Mouse (Mus musculus): ENCODE results near the gene Kif24.

Kif24 gene

GRCm38 (mm10) chr4:41464345-41465286 lies at the start of gene Kif24, which contains the start of gene Nudt2:
TSS of gene Kif24 (minus strand) at chr4:41464887.
TSS of gene Nudt2 (plus strand) at chr4:41465151.
- peak; percentile 99 for DNase-seq (ENCODE audit: low read depth, low spot score)

- DNase-seq (ENCODE audit: low read depth, low spot score): no peak
Observed at GRCm38 (mm10) chr4:41513714-41514113, 49.0 kb upstream of the Kif24 start.

- DNase-seq (ENCODE audit: low read depth, low spot score): no peak
Observed at GRCm38 (mm10) chr4:41513309-41513708, 48.6 kb upstream of the Kif24 start.

DNA sequence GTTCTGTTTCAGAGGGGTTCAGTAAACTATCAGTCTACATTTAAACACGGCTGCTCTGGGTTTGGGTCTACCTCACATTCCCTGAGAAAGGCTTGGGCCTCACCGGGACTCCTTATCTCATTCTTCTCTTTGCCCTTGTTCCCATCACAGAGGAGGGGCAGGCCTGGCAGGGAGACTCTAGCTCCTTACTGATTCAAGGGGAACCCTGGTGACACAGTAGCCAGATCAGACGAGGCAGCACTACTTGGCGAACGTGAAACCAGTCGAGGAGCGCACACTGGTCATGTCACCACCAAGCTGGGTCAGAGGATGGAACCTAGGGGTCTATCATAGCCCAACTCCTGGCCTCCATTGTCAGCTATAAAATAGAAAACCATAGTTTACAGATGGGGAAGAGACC lies 43.3 kb upstream of the Kif24 start:
- DNase-seq (ENCODE audit: low read depth, low spot score): no peak

GRCm38 (mm10) chr4:41507326-41507924 lies 42.7 kb upstream of the Kif24 start:
- DNase-seq (ENCODE audit: low read depth, low spot score): no peak

GRCm38 (mm10) chr4:41506906-41507305 lies 42.2 kb upstream of the Kif24 start:
- DNase-seq (ENCODE audit: low read depth, low spot score): peak; percentile 78

DNA sequence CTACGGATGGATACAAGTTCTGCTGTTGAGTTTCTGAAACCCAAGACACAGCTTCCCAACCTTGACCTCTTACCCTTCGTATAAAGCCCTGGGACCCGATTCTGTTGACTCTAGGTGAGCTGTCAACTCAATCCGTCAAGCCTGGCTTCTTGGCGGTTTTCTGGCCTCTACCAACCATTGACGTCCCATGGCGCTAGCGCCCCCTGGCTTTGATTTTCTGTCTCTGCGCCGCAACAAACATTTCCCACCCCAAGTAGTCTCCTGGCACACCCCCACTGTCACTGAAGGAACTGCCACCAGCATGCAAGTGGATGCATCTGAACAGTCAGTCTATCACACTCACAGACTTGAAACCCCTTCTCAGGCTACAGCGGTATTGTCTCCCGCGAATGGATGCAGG lies 41.5 kb upstream of the Kif24 start:
- DNase-seq (ENCODE audit: low read depth, low spot score): peak; percentile 56

DNA sequence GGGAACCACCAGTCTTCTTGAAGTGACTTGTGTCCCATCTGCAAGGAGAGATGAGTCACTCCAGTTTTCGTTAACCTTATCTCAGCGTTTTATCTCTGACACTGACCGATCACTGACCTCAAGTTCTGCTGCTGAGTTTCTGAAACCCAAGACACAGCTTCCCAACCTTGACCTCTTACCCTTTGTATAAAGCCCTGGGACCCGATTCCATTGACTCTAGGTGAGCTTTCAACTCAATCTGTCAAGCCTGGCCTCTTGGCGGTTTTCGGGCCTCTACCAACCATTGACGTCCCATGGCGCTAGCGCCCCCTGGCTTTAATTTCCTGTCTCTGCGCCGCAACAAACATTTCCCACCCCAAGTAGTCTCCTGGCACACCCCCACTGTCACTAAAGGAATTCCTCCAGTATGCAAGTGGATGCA lies 40.5 kb upstream of the Kif24 start:
- peak; percentile 21 for DNase-seq (ENCODE audit: low read depth, low spot score)

GRCm38 (mm10) chr4:41504325-41504724 lies 39.6 kb upstream of the Kif24 start:
- no peak for DNase-seq (ENCODE audit: low read depth, low spot score)

- DNase-seq (ENCODE audit: low read depth, low spot score): peak; percentile 76
Observed at GRCm38 (mm10) chr4:41502986-41503412, 38.3 kb upstream of the Kif24 start, which contains the start of gene AI464131. TSS of gene AI464131 (minus strand) at chr4:41503076.

- no peak for DNase-seq (ENCODE audit: low read depth, low spot score)
Observed at GRCm38 (mm10) chr4:41502171-41502940, 37.7 kb upstream of the Kif24 start.

DNA sequence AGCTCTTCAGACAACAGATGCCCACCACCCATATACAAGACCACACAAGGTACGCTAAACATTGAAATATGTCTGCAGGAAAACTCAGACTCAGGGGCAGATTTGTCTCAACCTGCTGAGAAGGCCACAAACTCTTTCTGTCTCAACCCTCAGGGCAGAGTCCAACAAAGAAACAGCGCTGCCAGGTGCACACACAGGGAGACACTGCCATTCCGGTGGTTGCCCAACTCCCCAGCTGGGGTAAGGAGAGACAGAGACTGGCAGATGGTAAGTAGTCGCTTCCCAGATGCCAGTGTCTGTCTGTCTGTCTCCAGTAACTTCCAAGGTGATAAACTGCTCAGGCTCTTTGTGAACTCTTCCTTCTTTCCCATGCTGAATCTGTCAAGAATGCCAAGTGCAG lies 36.1 kb upstream of the Kif24 start:
- DNase-seq (ENCODE audit: low read depth, low spot score): no peak

DNA sequence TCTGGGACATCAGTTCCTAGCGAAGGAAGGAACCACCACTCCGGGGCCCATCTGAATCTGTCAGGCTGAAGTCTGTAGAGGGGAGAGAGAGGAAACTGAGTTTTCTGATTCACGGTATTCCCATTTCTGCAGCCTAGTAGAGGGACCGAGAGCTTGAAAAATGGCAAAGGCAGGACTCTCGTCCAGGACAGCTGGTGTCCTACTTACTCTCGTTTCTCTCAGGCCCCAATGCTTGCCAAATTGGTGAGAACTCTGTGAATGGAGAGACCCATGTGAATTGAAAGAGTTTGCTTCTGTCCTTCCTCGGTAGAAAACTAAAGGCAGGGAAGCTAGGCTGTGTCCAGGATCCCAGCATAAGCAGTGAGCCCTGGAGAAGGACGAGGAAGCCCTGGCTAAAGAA lies 34.9 kb upstream of the Kif24 start:
- DNase-seq (ENCODE audit: low read depth, low spot score): no peak

GRCm38 (mm10) chr4:41498921-41499391 lies 34.3 kb upstream of the Kif24 start:
- no peak for DNase-seq (ENCODE audit: low read depth, low spot score)

- DNase-seq (ENCODE audit: low read depth, low spot score): no peak
Observed at GRCm38 (mm10) chr4:41497995-41498845, 33.5 kb upstream of the Kif24 start.

GRCm38 (mm10) chr4:41497579-41497978 lies 32.9 kb upstream of the Kif24 start:
- peak; percentile 12 for DNase-seq (ENCODE audit: low read depth, low spot score)

GRCm38 (mm10) chr4:41497046-41497445 lies 32.4 kb upstream of the Kif24 start:
- DNase-seq (ENCODE audit: low read depth, low spot score): no peak

- DNase-seq (ENCODE audit: low read depth, low spot score): no peak
Observed at GRCm38 (mm10) chr4:41495850-41496249, 31.2 kb upstream of the Kif24 start.

DNA sequence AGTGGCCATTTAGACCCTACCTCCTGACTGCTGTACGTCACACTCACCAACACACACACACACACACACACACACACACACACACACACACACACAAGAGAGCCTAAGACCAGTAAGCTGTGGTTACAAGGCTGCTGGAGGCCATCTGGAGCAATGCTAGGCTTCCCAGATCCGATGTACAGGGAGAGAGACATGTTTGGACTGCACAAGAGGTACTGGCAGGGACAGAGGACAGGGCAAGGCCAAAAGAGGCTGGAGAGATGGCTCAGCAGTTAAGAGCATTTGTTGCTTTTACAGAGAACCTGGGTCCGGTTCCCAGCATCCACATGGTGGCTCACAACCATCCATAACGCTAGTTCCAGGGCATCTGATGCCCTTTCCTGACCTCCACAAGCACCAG lies 30.4 kb upstream of the Kif24 start:
- DNase-seq (ENCODE audit: low read depth, low spot score): no peak

DNA sequence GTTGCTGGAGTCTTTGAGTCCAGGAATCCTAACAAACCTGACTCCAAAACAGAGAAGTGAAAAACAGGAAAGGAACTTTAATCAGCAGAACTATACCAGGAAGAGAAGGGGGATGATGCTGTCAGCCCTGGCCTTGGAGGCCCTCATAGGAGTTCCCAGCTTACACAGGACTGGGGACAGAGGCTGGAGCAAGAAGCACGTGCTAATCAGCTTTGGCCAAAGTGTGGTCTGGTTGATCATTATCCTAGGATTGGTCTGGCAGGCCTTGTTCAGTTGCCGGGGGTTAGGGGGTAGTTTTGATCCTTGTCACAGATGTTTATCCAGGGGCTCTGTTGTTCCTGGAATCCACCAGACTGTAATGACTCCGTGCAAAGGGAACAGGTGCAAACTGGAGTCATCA lies 29.7 kb upstream of the Kif24 start:
- no peak for DNase-seq (ENCODE audit: low read depth, low spot score)

Measured in CD4-positive, CD25-positive, alpha-beta regulatory T cell, adult 2 months (primary cell).